Mouse (Mus musculus) midbrain, postnatal 0 days (tissue): Measurements from ENCODE around the gene Ring1. TPM values are rescaled to one million over a fixed set of nuclear protein-coding genes. Genes with fewer than 3 reads are reported as not detected.
"Not testable (repeated sequence)": the region's sequence is repeated elsewhere in the genome, so short reads cannot be mapped to it uniquely, and the experiment has no call there.

Source experiments
- ATAC-seq: fragments of 200-750 bp; cut with Nextera tagmentation; 2 replicates; pipeline ENCODE4 v1.8.0; 2017; ENCODE audit warnings: moderate number of reproducible peaks, mild to moderate bottlenecking, moderate TSS enrichment, moderate library complexity; ENCODE audit not compliant: low FRiP score
- DNase-seq: peaks from one replicate; pipeline ENCODE4 v3.0.0-alpha.2; 2015; ENCODE audit warnings: low spot score
- H3K27ac ChIP-seq: fragments of 300-500 bp; sonication (generic); 2 replicates; pipeline ENCODE4 v1.5.1; 2014; ENCODE audit warnings: low read depth, mild to moderate bottlenecking, low read length, mixed read lengths
- H3K27me3 ChIP-seq: fragments of 300-500 bp; sonication (generic); 2 replicates; pipeline ENCODE4 v1.6.1; 2014; ENCODE audit warnings: low read length, control low read depth, mixed read lengths; ENCODE audit not compliant: insufficient read depth
- H3K36me3 ChIP-seq: fragments of 300-500 bp; sonication (generic); 2 replicates; pipeline ENCODE4 v1.6.1; 2014; ENCODE audit warnings: low read length, control low read depth, mixed read lengths; ENCODE audit not compliant: insufficient read depth
- H3K4me1 ChIP-seq: fragments of 300-500 bp; sonication (generic); 2 replicates; pipeline ENCODE4 v1.6.1; 2014; ENCODE audit warnings: mild to moderate bottlenecking, control low read depth, antibody characterized with exemption, low read length, mixed read lengths; ENCODE audit not compliant: insufficient read depth
- H3K4me2 ChIP-seq: fragments of 300-500 bp; sonication (generic); 2 replicates; pipeline ENCODE4 v1.6.1; 2014; ENCODE audit warnings: low read depth, mild to moderate bottlenecking, low read length, mixed read lengths; ENCODE audit not compliant: poor library complexity, severe bottlenecking
- H3K4me3 ChIP-seq: fragments of 300-500 bp; sonication (generic); 2 replicates; pipeline ENCODE4 v1.5.1; 2014; ENCODE audit warnings: low read depth, mild to moderate bottlenecking, low read length, moderate library complexity
- H3K9ac ChIP-seq: fragments of 300-500 bp; sonication (generic); replicated peaks from 2 replicates; pipeline ENCODE4 v1.6.1; 2014; ENCODE audit warnings: mild to moderate bottlenecking, low read length, moderate library complexity, mixed read lengths; ENCODE audit not compliant: poor library complexity, severe bottlenecking
- H3K9me3 ChIP-seq: fragments of 300-500 bp; sonication (generic); 2 replicates; pipeline ENCODE4 v1.6.1; 2016; ENCODE audit warnings: low read length, control low read depth
- CTCF ChIP-seq: IDR thresholded peaks from 2 replicates; pipeline ENCODE4 v1.5.1; 2016; ENCODE audit warnings: antibody characterized with exemption, mild to moderate bottlenecking
- WGBS: fragments of 180-500 bp; shearing (Covaris S2); extraction: QIAGEN DNeasy Blood & Tissue Kit; methylation state at CpG from one replicate; pipeline ENCODE4 v1.1.7; 2014; 5-methylcytosine and 5-hydroxymethylcytosine counted together
- polyA plus RNA-seq: library from polyadenylated mRNA; unstranded; fragments of >200 nt; fragmentation: Nextera tagmentation; extraction: Ambion mirVana; gene quantifications from 2 replicates; pipeline ENCODE4 v1.2.1, GENCODE M21; 2015
- total RNA-seq: library from RNA; depleted of rRNA; stranded (reverse); fragments of >200 nt; gene quantifications from 2 replicates; pipeline ENCODE4 v1.2.3, GENCODE M21; 2014

The Ring1 gene
- total and polyA plus RNA-seq, 2 experiments from 2014 or later: 19.5 TPM

DNA sequence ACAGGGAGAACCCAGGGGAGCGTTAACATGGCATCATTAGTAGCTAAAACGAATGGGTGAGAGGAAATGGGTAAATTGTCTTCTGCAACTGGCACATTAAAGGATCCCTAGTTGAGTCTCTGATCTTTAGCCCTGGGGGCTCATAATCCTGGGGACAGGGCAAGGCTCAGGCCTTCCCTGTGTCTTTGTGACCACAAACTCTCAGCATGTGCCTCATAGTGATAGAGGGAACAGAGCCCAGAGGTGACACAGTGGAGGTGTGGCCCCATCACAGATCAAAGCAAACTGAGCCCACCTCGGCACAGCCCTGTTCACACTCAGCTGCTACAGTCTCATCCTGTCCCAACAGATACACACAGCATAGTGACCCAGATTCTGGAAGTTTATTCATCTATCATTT is 28.8 kb downstream of the Ring1 start:
- H3K4me3 ChIP-seq: no peak overlapping the region
- no peak overlapping the region for H3K27ac ChIP-seq
- DNase-seq (no peak), ATAC-seq (no peak)
- 76% methylated on average over 3 of the region's 3 CpGs for WGBS
- H3K36me3 ChIP-seq: no peaks in the 10 kb centered on the region
- H3K27me3 ChIP-seq: peaks cover 7% of the 10 kb centered on the region; the same call in 1 of the 2 replicates
- H3K9me3 ChIP-seq: no peaks in the 10 kb centered on the region
- no peak overlapping the region for H3K9ac ChIP-seq
- TF ChIP-seq CTCF: no peak
- H3K4me1 ChIP-seq: 0 out of 2 replicates have a peak, but pooled peaks cover 4% of the 10 kb centered on the region
- no peak overlapping the region for H3K4me2 ChIP-seq

DNA sequence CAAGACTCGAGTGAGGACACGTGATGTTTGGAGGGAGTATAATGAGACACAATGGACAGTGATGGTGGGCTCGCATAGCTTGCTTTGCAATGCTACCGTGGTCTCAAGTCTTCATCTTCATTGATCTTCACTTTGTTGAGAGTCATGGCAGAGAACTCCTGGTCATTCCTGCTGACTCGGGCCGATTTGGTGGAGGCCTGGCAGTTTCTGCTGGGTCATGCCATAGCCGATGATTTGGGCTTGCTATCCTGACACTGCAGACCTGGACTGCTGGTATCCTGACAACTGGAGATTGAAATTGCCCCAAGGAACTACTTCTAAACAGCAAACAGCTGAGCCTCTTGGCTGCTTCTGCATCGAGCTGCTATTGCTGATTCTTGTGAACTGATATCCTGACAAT is 29.5 kb downstream of the Ring1 start:
- no peak for TF ChIP-seq CTCF
- no peak for DNase-seq
- Histone ChIP-seq H3K9me3 (no peaks in the 10 kb centered on the region), H3K4me3 (no peak overlapping the region), H3K4me2 (no peak overlapping the region), H3K4me1 (0 out of 2 replicates have a peak, but pooled peaks cover 3% of the 10 kb centered on the region), H3K9ac (no peak overlapping the region), H3K36me3 (no peaks in the 10 kb centered on the region), H3K27me3 (peaks cover 2% of the 10 kb centered on the region; the same call in 1 of the 2 replicates), H3K27ac (no peak overlapping the region)
- ATAC-seq: no peak
- 88% methylated on average over 8 of the region's 8 CpGs for WGBS

DNA sequence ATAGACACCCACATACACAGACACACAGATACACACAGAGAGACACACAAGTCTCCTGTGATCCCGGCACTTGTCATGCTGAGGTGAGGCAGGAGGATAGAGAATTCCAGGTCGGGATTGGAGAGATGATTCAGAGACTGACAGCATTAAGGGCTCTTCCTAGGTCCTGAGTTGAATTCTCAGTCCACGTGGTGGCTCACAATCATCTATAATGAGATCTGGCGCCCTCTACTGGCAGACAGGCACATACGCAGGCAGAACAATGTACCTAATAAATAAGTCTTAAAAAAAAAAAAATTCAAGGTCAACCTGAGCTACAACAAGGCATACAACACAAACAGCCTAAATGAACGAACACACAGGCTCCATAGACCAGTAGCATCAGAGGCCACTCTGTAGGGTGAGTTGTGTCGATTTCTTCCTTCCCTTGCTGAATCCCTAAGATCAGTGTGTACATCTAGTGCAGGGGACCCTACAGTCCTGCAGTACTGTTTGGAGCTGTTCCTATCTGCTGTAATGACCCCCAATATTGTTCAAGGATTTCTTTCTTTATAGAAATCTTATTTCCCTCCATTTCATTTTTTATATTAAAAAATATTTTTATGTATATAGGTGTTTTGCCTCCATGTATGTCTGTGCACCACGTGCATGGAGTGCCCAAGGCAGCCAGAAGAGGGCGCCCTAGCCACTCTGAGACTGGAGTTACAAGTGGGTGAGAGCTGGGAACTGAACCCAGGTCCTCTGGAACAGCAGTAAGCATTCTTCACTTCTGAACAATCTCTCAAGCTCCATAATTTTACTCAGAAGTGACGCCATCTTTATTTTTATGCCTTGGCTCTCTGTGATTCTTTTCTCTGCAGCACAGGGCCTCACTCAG is 32.5 kb downstream of the Ring1 start:
- H3K27me3 ChIP-seq: peaks cover 5% of the 10 kb centered on the region; the same call in 1 of the 2 replicates
- TF ChIP-seq CTCF: peak; percentile 88
- ATAC-seq (no peak), DNase-seq (peak; percentile 89)
- no peaks in the 10 kb centered on the region for H3K36me3 ChIP-seq
- H3K27ac ChIP-seq: no peak overlapping the region
- no peak overlapping the region for H3K9ac ChIP-seq
- no peaks in the 10 kb centered on the region for H3K9me3 ChIP-seq
- WGBS: 33% methylated on average over 10 of the region's 10 CpGs
- H3K4me2 ChIP-seq: no peak overlapping the region
- no peak overlapping the region for H3K4me3 ChIP-seq
- H3K4me1 ChIP-seq: no peaks in the 10 kb centered on the region

DNA sequence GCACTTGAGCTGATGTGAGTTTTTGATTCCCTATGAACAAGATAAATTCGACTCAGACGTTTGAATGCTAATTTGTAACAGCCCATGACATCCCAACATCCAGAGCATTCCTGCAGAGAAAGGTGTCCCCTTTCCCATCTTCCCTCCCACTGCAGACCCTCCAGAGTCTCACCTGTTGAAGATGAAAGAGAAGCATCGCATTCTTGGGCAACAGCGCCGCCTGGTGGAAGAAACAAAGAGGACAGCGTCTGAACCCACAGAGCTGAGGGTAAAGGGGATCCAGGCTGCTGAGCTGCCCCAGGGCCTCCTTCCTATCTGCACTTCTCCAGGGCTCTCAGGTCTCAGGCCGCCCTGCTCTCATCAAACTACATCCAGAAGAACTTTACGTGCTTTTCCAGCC is 42.3 kb downstream of the Ring1 start:
- not testable (repeated sequence) for H3K9me3 ChIP-seq, ATAC-seq, H3K36me3 ChIP-seq, H3K9ac ChIP-seq, H3K4me1 ChIP-seq
- H3K4me2 ChIP-seq: peak overlapping the region; percentile 49
- peak; percentile 90 for TF ChIP-seq CTCF
- WGBS: 15% methylated on average over 8 of the region's 8 CpGs
- peaks cover 20% of the 10 kb centered on the region for H3K27me3 ChIP-seq
- peak overlapping the region; percentile 81; the same call in 1 of the 2 replicates for H3K27ac ChIP-seq
- H3K4me3 ChIP-seq: peak overlapping the region; percentile 46
- peak; percentile 60 for DNase-seq

DNA sequence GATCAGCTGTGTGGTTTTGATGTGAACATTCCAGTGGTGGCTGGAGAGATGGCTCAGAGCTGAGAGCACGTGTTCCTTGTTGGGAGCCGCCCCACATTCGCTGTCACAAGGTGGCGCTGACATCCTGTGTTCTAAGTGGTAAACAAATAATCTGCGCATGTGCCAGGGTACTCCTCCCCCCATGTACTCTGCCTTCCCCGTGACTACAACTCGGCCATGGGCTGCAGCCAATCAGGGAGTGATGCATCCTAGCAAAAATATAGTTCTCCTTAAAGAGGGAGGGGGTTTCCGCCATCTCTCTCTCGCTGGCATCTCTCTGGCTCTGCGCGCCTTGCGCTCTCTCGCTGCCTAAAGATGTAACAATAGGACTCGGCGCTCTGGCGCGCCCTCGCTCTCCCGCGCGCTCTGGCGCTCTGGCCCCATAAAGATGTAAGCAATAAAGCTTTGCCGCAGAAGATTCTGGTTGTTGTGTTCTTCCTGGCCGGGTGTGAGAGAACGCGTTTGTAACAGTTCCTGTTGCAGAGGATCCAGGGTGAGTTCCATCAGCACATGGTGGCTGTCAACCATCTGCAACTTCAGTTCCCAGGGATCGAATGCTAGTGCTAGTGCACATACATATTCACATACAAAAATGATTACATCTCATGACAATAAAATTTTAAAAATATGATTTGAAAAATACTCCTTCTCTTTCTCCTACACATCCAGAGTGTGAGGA is 43.1 kb downstream of the Ring1 start:
- DNase-seq (peak; percentile 98), ATAC-seq (peak; percentile 94)
- H3K9ac ChIP-seq: peak overlapping the region; percentile 55; the same call in 1 of the 2 replicates
- peaks cover 28% of the 10 kb centered on the region for H3K27me3 ChIP-seq
- 1% methylated on average over 27 of the region's 27 CpGs for WGBS
- not testable (repeated sequence) for H3K9me3 ChIP-seq, H3K4me1 ChIP-seq, H3K36me3 ChIP-seq
- H3K4me3 ChIP-seq: peak overlapping the region; percentile 46
- peak overlapping the region; percentile 81 for H3K27ac ChIP-seq
- TF ChIP-seq CTCF: peak; percentile 81
- H3K4me2 ChIP-seq: peak overlapping the region; percentile 49
